Mouse (Mus musculus) liver, adult (tissue): ENCODE measurements at regions not wholly inside any gene's neighbourhood (a gene's known extent, or its start where the extent isn't known, plus 50 kb on each side); places are given as distances from the start of the nearest gene placed in this dataset.

Experiments
- GATA4 ChIP-seq: IDR thresholded peaks from 2 replicates; pipeline ENCODE4 v1.6.1; 2014; ENCODE audit warnings: mild to moderate bottlenecking, low read length; ENCODE audit not compliant: insufficient replicate concordance

DNA sequence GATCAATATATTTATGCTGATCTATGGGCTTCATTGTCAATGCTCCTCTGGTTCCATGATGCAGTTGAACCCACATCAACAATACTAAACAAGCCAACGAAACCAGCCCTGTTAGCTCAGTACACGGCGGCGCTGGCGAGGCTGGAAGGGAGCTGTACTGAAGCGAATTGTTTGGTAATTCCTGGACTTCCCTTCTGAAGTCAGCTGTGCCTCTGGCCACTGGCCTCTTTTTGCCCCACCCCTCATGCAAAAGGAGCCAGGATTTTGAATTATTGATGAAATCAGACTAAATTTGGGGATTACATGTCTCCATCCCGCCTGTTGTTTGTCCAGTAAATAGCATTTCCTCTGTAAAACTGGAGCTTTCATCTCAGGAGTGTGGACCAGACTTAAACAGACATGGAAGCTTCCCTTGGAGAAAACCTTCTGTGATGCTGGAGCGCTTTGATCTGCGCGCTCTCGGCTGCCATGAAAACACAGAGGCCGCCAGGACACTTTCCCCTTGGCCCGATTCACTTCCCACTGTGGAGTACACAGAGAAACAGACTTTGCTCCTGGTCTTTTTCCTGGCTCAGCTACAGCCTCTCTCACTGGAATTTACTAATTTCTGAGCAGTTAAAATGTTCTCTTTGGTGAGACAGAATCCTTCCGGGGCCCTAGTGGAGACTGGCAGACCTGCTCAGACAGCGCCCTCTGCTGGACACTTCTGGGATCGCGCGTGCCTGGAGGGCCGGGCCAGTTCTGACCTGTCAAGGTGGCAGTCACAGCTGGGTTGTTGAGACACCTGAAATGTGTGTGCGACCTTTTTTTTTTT, 412.9 kb upstream of the Gm6657 start:
- TF ChIP-seq GATA4: no peak

DNA sequence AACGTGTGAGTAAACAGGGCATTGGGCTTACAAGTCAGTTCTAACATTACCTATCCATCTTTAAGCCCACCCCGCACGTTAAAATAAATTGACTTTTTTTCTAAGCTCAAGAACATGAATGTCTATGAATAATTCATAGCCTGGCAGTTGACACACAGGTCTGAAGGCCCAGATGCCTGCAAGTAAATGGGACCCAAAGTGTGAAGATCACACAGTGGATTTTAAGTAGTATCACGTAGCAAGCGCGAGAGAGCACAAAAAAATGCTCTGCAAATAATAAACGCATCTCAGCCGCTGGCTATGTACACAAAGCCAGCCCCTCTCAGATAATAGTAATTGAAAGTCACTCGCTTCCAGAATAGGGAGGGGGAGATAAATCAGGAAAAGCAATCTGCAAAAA, 410.1 kb upstream of the Gm6657 start:
- no peak for TF ChIP-seq GATA4

GRCm38 (mm10) chr12:77785647-77786046, 408.4 kb upstream of the Gm6657 start:
- TF ChIP-seq GATA4: no peak

DNA sequence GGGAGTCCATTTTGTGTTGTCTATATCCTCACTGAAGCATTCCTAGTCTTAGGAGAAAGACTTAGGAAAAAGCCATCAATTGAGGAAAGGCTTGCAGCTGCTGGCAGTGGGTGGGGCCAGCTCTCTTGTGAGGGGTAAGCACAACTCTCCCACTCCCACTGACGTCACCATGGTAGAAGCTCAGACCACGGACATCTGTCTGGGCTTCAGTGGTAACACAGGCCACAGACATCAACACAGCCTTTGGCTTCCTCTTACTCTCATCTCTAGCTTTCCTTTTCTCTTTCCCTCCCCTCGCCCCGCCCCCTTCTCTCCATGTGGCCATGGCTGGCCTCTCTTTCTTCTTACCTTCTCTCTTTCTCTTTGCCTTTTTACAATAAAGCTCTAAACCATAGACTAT, 407.4 kb upstream of the Gm6657 start:
- TF ChIP-seq GATA4: no peak

DNA sequence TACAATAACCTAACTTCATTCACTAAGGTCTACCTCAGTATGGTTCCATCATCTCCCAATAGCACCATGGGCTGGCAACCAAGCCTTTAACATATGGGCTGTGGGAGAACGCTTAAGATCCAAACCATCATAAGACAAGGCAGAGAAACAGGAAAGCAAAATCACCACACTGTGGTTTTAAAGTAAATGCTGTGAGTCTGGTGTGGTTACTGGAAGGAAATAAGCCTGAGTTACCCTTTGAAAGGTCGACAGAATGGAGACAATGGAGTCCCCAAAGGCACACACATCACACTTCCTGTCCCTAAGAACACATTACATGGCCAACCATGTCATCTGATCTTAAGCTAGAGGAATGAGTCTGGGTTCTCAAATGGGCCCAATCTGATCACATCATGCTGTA, 405.8 kb upstream of the Gm6657 start:
- TF ChIP-seq GATA4: no peak

- TF ChIP-seq GATA4: no peak
Measured at GRCm38 (mm10) chr12:77789427-77789826, 404.6 kb upstream of the Gm6657 start.

DNA sequence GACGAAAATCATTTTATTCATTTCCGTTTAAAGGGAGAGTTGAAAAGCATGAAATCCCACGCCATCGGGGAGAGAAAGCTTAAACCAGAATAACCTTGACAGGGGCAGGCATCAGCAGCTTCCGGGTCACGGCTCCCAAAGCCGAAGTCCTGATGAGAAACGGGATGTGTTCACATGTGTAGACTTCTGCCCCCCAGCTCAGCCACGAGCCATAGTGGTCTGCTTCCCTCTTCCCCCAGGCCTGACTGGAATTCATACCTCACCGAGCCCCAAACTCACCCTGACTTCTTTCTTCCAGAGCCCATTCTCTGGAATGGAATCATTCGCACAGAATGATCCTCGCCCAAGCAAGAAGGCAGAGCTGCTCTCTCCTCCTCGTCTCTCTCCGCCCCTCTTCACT, 404.2 kb upstream of the Gm6657 start:
- TF ChIP-seq GATA4: no peak

DNA sequence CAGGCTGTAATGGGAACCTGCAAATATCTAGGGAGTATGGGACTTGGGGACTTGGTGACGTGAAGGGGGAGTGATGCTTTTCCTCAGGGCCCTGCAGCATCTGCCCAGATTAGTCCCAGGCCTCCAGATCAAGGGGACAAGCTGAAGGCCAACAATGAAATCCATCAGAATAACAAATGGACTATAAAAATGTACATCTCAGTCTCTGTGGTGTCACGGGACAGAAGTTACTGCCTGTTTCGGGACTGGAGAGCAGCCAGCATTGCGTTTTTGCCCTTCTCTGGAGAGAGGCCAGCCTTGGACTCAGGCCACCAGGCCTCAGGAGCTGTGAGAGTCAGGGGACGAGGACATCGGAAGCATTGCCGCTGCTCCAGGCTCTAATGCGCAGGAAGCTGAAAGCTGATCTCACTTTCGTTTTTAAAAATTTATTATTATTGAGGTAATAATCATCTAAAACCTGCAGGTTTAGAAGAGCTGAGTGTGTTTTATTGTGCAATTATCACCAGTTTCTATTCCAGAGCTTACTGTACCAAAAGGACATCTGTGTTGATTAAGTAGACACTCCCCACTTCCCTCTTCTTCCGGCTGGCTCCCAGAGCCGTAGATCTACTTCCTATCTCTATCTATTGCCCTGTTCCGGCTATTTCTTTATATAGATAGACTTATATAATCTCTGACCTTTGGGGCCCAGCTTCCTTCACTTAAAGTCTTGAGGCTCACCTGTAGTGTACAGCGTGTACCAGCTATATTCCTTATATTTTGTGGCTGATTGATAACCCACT, 403.0 kb upstream of the Gm6657 start:
- TF ChIP-seq GATA4: no peak

DNA sequence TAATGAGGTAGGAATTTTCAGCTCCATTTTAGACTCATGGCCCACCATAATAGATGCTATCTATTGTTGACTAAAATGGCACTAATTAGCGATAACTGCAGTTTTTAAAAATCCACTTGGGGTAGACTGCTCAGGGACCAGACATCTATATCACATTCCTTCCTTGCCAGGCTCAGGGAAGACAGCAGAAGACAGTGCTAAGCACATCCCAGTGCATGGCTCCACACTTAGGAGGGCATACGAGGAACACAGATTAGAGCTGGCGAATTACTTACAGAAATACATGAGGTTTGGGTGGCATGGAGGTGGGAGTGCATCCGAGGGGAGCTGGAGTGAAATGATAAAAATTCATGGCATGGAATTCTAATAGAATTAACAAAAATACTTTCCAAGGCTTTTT, 395.5 kb upstream of the Gm6657 start:
- TF ChIP-seq GATA4: no peak

DNA sequence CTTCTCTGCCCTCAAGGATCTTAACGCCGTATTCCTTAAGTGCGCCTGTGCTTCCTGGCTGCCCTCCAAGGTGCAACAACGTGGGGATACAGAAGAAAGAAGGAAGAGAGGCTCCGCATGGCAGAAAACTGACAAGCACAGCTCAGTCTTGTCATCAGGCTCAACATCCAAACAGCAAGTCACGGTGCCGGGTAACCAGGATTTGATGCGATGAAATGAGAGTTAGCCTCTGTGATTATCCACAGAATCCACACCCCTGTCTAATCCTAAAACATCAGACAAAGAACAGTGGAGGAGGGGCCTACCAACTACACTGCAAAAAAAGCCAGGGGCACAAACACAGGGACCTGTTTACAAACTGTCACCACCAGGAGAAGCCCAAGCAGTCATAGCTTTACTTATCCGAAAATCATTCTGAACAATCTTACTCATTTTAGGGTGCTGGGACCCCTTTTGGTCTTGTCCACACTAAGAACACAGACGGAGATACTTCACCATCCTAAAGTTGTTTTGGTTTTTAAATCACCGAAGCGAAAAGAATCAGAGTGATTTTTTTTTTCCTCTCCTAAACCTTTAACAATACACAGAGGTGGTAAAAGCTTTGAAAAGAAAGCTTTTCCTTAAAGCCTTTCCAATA, 394.8 kb upstream of the Gm6657 start:
- no peak for TF ChIP-seq GATA4

GRCm38 (mm10) chr12:77807674-77808073, 386.4 kb upstream of the Gm6657 start:
- no peak for TF ChIP-seq GATA4

GRCm38 (mm10) chr12:77811276-77811675, 382.8 kb upstream of the Gm6657 start:
- no peak for TF ChIP-seq GATA4

DNA sequence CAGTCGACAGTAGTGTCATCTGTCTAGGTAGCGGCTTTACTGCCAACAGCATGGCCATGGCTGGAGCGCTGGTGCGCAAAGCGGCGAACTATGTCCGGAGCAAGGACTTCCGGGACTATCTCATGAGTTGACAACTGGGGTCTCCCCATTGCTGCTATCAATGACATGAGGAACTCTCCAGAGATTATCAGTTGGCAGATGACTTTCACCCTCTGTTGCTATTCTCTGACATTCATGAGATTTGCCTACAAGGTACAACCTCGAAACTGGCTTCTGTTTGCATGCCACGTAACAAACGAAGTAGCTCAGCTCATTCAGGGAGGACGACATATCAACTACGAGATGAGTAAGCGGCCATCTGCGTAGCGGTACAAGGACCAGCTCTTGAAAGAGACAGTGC, 374.6 kb upstream of the Gm6657 start:
- no peak for TF ChIP-seq GATA4

DNA sequence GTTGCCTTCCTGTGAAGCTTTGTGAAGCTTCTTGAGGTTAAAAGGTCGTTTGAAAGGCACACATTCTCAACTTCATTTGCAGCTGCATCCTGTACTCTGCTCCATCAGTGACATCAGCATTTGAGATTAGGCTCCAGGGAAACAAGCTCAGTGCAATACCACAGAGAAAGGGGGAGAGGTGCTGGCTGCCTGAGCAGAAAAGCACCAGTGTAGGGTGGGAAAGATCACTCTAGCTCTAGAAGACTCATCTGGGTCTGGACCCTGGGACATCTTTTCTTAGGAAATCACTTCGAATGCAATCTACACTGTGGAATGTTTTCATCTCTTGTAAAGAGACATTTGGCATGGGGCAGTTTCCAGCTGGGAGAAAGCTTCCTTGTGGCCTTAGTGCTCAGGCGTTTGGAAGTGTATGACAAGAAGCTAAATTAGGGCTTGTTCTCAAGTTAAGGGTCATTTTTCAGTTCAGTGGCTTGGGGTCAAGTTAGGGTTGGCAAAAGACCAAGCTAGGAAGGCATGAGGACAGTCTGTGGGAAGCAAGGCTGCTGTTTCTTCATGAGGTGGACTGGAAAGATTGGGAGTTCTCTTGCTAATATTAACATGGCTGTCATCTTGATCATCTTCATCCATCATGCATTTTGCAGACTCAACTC, 370.5 kb upstream of the Gm6657 start:
- no peak for TF ChIP-seq GATA4

DNA sequence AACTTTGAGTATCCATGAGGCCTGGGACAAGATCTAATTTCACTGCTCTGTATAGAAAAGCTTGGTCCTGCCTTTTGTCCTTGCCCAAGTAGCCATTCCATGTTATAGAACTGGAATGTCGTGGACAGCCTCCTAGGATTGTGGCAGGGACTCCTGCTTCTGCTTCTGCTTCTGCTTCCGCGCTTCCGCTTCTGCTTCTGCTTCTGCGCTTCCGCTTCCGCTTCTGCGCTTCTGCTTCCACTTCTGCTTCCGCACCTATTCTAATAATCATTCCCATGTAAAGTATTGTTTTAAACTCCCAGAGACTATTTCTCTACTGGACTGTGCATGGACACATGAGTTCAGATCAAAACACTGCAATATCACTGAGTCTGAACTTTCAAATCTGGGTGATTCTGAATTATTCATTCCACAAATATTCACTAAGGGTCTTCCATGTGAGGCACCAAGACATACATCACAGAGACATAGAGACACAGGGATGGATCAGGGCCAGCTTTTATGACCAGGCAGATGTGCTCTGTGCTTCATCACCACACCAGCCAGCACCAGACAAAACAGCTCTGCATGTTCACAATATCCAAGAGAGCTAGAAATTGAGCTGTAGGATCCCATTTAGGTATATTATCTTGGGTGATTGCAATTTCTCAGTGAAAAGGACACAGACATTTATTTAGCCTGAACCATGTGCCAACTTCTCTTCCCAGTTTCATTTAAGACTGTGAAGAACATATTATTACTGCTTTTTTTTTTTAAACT, 360.5 kb upstream of the Gm6657 start:
- TF ChIP-seq GATA4: no peak

DNA sequence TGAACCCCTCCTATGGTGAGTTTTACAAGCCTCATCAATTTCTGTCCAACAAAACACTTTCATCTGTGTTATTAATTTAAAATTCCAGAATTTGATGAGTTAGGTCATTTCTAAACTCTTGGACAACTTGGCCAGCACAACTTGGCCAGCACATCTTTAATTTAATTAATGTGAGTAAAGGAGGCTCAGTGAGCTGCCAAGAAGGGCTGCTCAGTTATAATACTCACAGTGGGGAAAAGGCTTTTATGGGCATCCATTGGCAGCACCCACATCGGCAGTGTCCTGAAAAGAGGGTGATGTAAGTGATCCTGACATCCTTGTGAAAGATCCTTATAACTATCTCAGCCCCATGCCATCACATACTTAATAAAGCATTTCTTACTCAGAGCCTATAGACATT, 359.2 kb upstream of the Gm6657 start:
- TF ChIP-seq GATA4: no peak
